Mouse (Mus musculus): ENCODE measurements at regions not wholly inside any gene's neighbourhood (a gene's known extent, or its start where the extent isn't known, plus 50 kb on each side); places are given as distances from the start of the nearest gene placed in this dataset.

- Histone ChIP-seq H3K27me3 (ENCODE audit: control insufficient read depth, insufficient read depth, low read length) (no peaks in the 10 kb centered on the region), H3K9me3 (ENCODE audit: control insufficient read depth, low read length) (no peaks in the 10 kb centered on the region), H3K4me2 (replicated peaks; ENCODE audit: low read depth, low read length, severe bottlenecking) (no peak overlapping the region), H3K9ac (ENCODE audit: low read depth, low read length, severe bottlenecking) (no peak overlapping the region), H3K4me1 (ENCODE audit: control insufficient read depth, insufficient read depth, low read length) (no peaks in the 10 kb centered on the region), H3K36me3 (ENCODE audit: control insufficient read depth, insufficient read depth, low read length) (no peaks in the 10 kb centered on the region), H3K4me3 (replicated peaks; ENCODE audit: low read length) (no peak overlapping the region), H3K27ac (replicated peaks; ENCODE audit: low read depth, low read length) (no peak overlapping the region)
- no peak for TF ChIP-seq POLR2A (IDR thresholded peaks at IDR 0.05; ENCODE audit: borderline replicate concordance, extremely low read depth, insufficient read depth, insufficient read length)
- ATAC-seq (ENCODE audit: low FRiP score, low read depth) (no peak), DNase-seq (ENCODE audit: low spot score) (peak; percentile 20)
- 79% methylated on average over 1 of the region's 1 CpGs for WGBS
These were observed 336.9 kb upstream of the Gcfc2 start for GRCm38 (mm10) chr6:81586441-81587117.

DNA sequence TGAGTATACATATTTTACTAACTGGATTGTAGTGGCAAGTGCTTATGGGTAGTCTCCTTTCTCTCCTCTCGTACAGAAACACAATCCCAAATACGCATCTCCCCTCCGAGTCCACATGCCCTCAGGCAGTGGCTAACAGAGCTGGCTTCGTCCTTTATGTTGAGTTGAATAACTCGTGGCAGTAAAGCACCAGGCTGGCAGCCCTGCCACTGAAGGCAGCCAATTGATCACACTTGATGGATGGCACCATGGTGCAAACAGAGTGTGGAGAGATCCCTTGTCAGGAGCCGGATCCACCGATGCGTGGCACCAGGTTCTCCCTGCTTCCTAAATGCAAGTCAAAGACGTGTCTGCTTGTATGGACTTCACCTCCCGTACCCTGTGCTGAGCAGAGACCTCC, 333.7 kb upstream of the Gcfc2 start:
- Histone ChIP-seq H3K27me3 (ENCODE audit: control insufficient read depth, insufficient read depth, low read length) (no peaks in the 10 kb centered on the region), H3K9ac (ENCODE audit: low read depth, low read length, severe bottlenecking) (no peak overlapping the region), H3K4me3 (replicated peaks; ENCODE audit: low read length) (no peak overlapping the region), H3K4me2 (replicated peaks; ENCODE audit: low read depth, low read length, severe bottlenecking) (no peak overlapping the region), H3K36me3 (ENCODE audit: control insufficient read depth, insufficient read depth, low read length) (no peaks in the 10 kb centered on the region), H3K27ac (replicated peaks; ENCODE audit: low read depth, low read length) (no peak overlapping the region), H3K4me1 (ENCODE audit: control insufficient read depth, insufficient read depth, low read length) (no peaks in the 10 kb centered on the region), H3K9me3 (ENCODE audit: control insufficient read depth, low read length) (no peaks in the 10 kb centered on the region)
- ATAC-seq (ENCODE audit: low FRiP score, low read depth) (no peak), DNase-seq (ENCODE audit: low spot score) (no peak)
- no peak for TF ChIP-seq POLR2A (IDR thresholded peaks at IDR 0.05; ENCODE audit: borderline replicate concordance, extremely low read depth, insufficient read depth, insufficient read length)
- 57% methylated on average over 10 of the region's 10 CpGs for WGBS

- Histone ChIP-seq H3K4me1 (ENCODE audit: control insufficient read depth, insufficient read depth, low read length) (no peaks in the 10 kb centered on the region), H3K9me3 (ENCODE audit: control insufficient read depth, low read length) (no peaks in the 10 kb centered on the region), H3K4me3 (replicated peaks; ENCODE audit: low read length) (no peak overlapping the region), H3K4me2 (replicated peaks; ENCODE audit: low read depth, low read length, severe bottlenecking) (no peak overlapping the region), H3K9ac (ENCODE audit: low read depth, low read length, severe bottlenecking) (no peak overlapping the region), H3K27ac (replicated peaks; ENCODE audit: low read depth, low read length) (no peak overlapping the region), H3K36me3 (ENCODE audit: control insufficient read depth, insufficient read depth, low read length) (no peaks in the 10 kb centered on the region), H3K27me3 (ENCODE audit: control insufficient read depth, insufficient read depth, low read length) (no peaks in the 10 kb centered on the region)
- 73% methylated on average over 2 of the region's 2 CpGs for WGBS
- ATAC-seq (ENCODE audit: low FRiP score, low read depth) (no peak), DNase-seq (ENCODE audit: low spot score) (no peak)
- no peak for TF ChIP-seq POLR2A (IDR thresholded peaks at IDR 0.05; ENCODE audit: borderline replicate concordance, extremely low read depth, insufficient read depth, insufficient read length)
These were observed 327.5 kb upstream of the Gcfc2 start for GRCm38 (mm10) chr6:81595926-81596325.

DNA sequence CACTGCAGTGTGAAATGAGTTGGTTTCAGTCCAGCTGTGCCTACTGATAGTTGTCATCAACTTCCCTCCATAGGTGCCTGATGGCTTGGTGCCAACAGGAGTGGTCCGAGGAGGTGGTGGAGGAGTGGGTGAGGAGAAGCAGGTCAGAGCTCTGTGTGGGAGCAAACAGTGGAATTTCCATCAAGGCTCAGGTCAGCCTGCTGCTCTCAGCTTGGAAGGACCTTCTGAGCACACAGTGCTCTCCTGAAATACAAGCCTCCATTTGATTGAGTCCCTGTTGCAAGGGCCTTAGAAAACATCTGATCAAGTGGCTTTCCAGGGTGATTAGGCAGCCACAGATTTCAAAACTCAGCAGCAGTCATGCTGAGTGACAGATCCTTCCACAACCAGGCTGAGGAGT, 314.8 kb upstream of the Gcfc2 start:
- Histone ChIP-seq H3K9ac (ENCODE audit: low read depth, low read length, severe bottlenecking) (no peak overlapping the region), H3K4me2 (replicated peaks; ENCODE audit: low read depth, low read length, severe bottlenecking) (no peak overlapping the region), H3K27ac (replicated peaks; ENCODE audit: low read depth, low read length) (no peak overlapping the region), H3K4me1 (ENCODE audit: control insufficient read depth, insufficient read depth, low read length) (no peaks in the 10 kb centered on the region), H3K27me3 (ENCODE audit: control insufficient read depth, insufficient read depth, low read length) (no peaks in the 10 kb centered on the region), H3K9me3 (ENCODE audit: control insufficient read depth, low read length) (no peaks in the 10 kb centered on the region), H3K4me3 (replicated peaks; ENCODE audit: low read length) (no peak overlapping the region), H3K36me3 (ENCODE audit: control insufficient read depth, insufficient read depth, low read length) (no peaks in the 10 kb centered on the region)
- WGBS: 90% methylated on average over 1 of the region's 1 CpGs
- no peak for ATAC-seq (ENCODE audit: low FRiP score, low read depth)
- no peak for TF ChIP-seq POLR2A (IDR thresholded peaks at IDR 0.05; ENCODE audit: borderline replicate concordance, extremely low read depth, insufficient read depth, insufficient read length)
- no peak for DNase-seq (ENCODE audit: low spot score)

DNA sequence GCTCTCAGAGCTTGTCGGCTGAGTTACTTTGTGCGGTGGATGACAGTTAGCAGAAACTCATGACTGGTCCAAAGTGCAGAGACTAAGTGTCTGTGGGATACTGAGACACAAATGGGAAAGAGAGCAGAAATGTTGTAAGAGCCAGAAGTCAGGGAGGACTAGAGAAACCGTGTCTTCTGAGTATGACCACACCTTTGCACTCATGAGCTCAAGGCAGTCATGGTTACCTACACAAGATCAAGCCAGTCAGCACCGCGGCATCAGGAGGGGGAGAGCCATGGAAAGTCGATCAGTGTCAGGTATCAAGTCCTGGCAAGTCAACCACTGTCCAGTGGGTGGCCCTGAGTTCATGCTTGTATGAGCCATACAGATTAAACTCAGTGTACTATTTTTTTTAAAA, 311.5 kb upstream of the Gcfc2 start:
- DNase-seq (ENCODE audit: low spot score): no peak
- Histone ChIP-seq H3K27ac (replicated peaks; ENCODE audit: low read depth, low read length) (no peak overlapping the region), H3K36me3 (ENCODE audit: control insufficient read depth, insufficient read depth, low read length) (no peaks in the 10 kb centered on the region), H3K9ac (ENCODE audit: low read depth, low read length, severe bottlenecking) (no peak overlapping the region), H3K4me2 (replicated peaks; ENCODE audit: low read depth, low read length, severe bottlenecking) (no peak overlapping the region), H3K27me3 (ENCODE audit: control insufficient read depth, insufficient read depth, low read length) (no peaks in the 10 kb centered on the region), H3K4me1 (ENCODE audit: control insufficient read depth, insufficient read depth, low read length) (no peaks in the 10 kb centered on the region), H3K4me3 (replicated peaks; ENCODE audit: low read length) (no peak overlapping the region), H3K9me3 (ENCODE audit: control insufficient read depth, low read length) (no peaks in the 10 kb centered on the region)
- 86% methylated on average over 6 of the region's 6 CpGs for WGBS
- TF ChIP-seq POLR2A (IDR thresholded peaks at IDR 0.05; ENCODE audit: borderline replicate concordance, extremely low read depth, insufficient read depth, insufficient read length): no peak
- no peak for ATAC-seq (ENCODE audit: low FRiP score, low read depth)

DNA sequence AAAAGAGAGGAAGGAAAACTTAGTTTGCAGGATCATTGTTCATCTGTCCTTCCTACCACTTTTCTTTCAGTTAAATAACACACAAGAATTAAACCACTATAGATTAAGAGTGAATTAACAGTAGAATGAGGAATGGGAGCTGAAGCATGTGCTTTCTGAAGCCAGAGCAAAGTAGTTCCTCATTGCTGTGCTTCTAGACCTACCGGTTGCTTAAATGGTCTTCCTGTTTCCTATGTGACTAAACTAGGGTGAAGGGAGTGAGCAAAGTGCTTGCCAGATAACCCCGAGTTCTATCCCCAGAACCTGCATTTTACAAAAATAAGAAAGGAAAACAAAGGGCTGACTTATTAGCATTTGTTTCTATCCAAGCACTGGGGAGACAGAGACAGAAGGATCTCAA, 305.5 kb upstream of the Gcfc2 start:
- no peak overlapping the region for H3K27ac ChIP-seq (replicated peaks; ENCODE audit: low read depth, low read length)
- H3K4me2 ChIP-seq (replicated peaks; ENCODE audit: low read depth, low read length, severe bottlenecking): no peak overlapping the region
- no peaks in the 10 kb centered on the region for H3K4me1 ChIP-seq (ENCODE audit: control insufficient read depth, insufficient read depth, low read length)
- H3K27me3 ChIP-seq (ENCODE audit: control insufficient read depth, insufficient read depth, low read length): no peaks in the 10 kb centered on the region
- H3K4me3 ChIP-seq (replicated peaks; ENCODE audit: low read length): no peak overlapping the region
- H3K9ac ChIP-seq (ENCODE audit: low read depth, low read length, severe bottlenecking): no peak overlapping the region
- no peak for TF ChIP-seq POLR2A (IDR thresholded peaks at IDR 0.05; ENCODE audit: borderline replicate concordance, extremely low read depth, insufficient read depth, insufficient read length)
- 71% methylated on average over 2 of the region's 2 CpGs for WGBS
- ATAC-seq (ENCODE audit: low FRiP score, low read depth): no peak
- no peak for DNase-seq (ENCODE audit: low spot score)
- no peaks in the 10 kb centered on the region for H3K36me3 ChIP-seq (ENCODE audit: control insufficient read depth, insufficient read depth, low read length)
- no peaks in the 10 kb centered on the region for H3K9me3 ChIP-seq (ENCODE audit: control insufficient read depth, low read length)
